Mouse (Mus musculus) limb, embryonic 11.5 days (tissue): Measurements from ENCODE around the gene Hmgcll1. TPM values are rescaled to one million over a fixed set of nuclear protein-coding genes. Genes with fewer than 3 reads are reported as not detected.

Source experiments
- ATAC-seq: fragments of 200-750 bp; cut with Nextera tagmentation; 2 replicates; pipeline ENCODE4 v1.8.0; 2017; ENCODE audit warnings: low read depth; ENCODE audit not compliant: insufficient number of reproducible peaks, low FRiP score, low TSS enrichment
- DNase-seq: peaks from one replicate; pipeline ENCODE4 v3.0.0-alpha.2; 2015; ENCODE audit warnings: low spot score
- H3K27ac ChIP-seq: fragments of 300-500 bp; sonication (generic); replicated peaks from 2 replicates; pipeline ENCODE4 v1.5.1; 2014; ENCODE audit warnings: low read depth, mild to moderate bottlenecking, low read length
- H3K27me3 ChIP-seq: fragments of 300-500 bp; sonication (generic); 2 replicates; pipeline ENCODE4 v1.6.1; 2014; ENCODE audit warnings: mild to moderate bottlenecking, low read length, mixed read lengths; ENCODE audit not compliant: control insufficient read depth, insufficient read depth
- H3K36me3 ChIP-seq: fragments of 300-500 bp; sonication (generic); 2 replicates; pipeline ENCODE4 v1.6.1; 2014; ENCODE audit warnings: mild to moderate bottlenecking, low read length, moderate library complexity, mixed read lengths; ENCODE audit not compliant: control insufficient read depth, insufficient read depth
- H3K4me1 ChIP-seq: fragments of 300-500 bp; sonication (generic); 2 replicates; pipeline ENCODE4 v1.6.1; 2014; ENCODE audit warnings: low read length, mixed read lengths; ENCODE audit not compliant: control insufficient read depth, insufficient read depth
- H3K4me2 ChIP-seq: fragments of 300-500 bp; sonication (generic); 2 replicates; pipeline ENCODE4 v1.6.1; 2014; ENCODE audit warnings: low read depth, mild to moderate bottlenecking, moderate library complexity; ENCODE audit not compliant: severe bottlenecking
- H3K4me3 ChIP-seq: fragments of 300-500 bp; sonication (generic); 2 replicates; pipeline ENCODE4 v1.5.1; 2014; ENCODE audit warnings: low read depth, low read length
- H3K9ac ChIP-seq: fragments of 300-500 bp; sonication (generic); 2 replicates; pipeline ENCODE4 v1.6.1; 2014; ENCODE audit warnings: mild to moderate bottlenecking, low read length
- H3K9me3 ChIP-seq: fragments of 300-500 bp; sonication (generic); 2 replicates; pipeline ENCODE4 v1.6.1; 2016; ENCODE audit warnings: low read length; ENCODE audit not compliant: control insufficient read depth
- WGBS: fragments of 180-500 bp; shearing (Covaris S2); extraction: QIAGEN DNeasy Blood & Tissue Kit; methylation state at CpG from one replicate; pipeline ENCODE4 v1.1.7; 2014; 5-methylcytosine and 5-hydroxymethylcytosine counted together
- polyA plus RNA-seq: library from polyadenylated mRNA; unstranded; fragments of >200 nt; fragmentation: Nextera tagmentation; extraction: Ambion mirVana; gene quantifications from 2 replicates; pipeline ENCODE4 v1.2.1, GENCODE M21; 2014

Hmgcll1 gene
- polyA plus RNA-seq, 1 experiment from 2014 or later: 7.0 TPM

DNA sequence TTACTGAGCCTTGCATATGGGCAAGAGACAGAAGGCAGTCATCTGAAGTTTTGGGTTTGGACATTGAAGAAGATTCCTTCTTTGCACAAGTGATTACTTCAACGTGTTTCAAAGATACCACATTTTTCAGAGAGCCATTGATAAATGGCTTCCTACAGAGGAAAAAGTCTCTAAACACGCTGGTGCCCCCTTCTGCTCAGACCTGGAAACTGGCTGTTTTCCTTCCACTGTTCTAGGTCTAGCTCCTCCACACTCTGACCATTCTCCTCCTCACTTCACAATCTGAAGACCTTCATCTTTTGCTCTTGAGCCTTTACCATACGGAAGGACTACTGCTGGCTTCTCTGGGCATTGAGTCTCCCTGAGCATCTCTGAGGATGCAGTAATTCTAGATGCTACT lies 153.7 kb downstream of the Hmgcll1 start:
- H3K4me2 ChIP-seq: no peak overlapping the region
- peak; percentile 25 for DNase-seq
- no peaks in the 10 kb centered on the region for H3K9me3 ChIP-seq
- H3K4me1 ChIP-seq: no peaks in the 10 kb centered on the region
- H3K27ac ChIP-seq: no peak overlapping the region
- H3K36me3 ChIP-seq: no peaks in the 10 kb centered on the region
- ATAC-seq: no peak
- no peaks in the 10 kb centered on the region for H3K27me3 ChIP-seq
- 49% methylated on average over 3 of the region's 3 CpGs for WGBS
- H3K9ac ChIP-seq: no peak overlapping the region
- no peak overlapping the region for H3K4me3 ChIP-seq

GRCm38 (mm10) chr9:76172686-76173295 lies 158.1 kb downstream of the Hmgcll1 start:
- Histone ChIP-seq H3K4me1 (no peaks in the 10 kb centered on the region), H3K27ac (no peak overlapping the region), H3K9ac (no peak overlapping the region), H3K27me3 (no peaks in the 10 kb centered on the region), H3K9me3 (no peaks in the 10 kb centered on the region), H3K4me3 (no peak overlapping the region), H3K36me3 (no peaks in the 10 kb centered on the region), H3K4me2 (no peak overlapping the region)
- DNase-seq (no peak), ATAC-seq (no peak)
- 50% methylated on average over 5 of the region's 5 CpGs for WGBS

DNA sequence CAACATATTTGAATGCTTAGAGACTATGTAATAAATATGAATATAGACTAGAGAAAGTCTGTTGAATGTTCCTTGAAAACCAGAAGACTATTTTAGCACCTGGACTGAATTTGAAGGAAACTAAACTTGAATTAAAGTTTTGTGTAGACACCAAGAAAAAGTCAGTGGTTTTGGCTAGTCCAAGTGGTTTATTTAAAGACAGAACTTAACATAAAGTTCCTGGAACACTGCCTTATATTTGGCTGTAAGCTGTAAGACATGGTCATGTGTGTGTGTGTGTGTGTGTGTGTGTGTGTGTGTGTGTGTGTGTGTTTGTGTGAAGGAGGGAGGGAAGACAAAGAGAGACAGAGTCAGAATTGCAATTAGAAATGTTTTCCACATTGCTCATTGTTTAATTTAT lies 164.6 kb downstream of the Hmgcll1 start:
- Histone ChIP-seq H3K4me2 (no peak overlapping the region), H3K4me1 (no peaks in the 10 kb centered on the region), H3K27ac (no peak overlapping the region), H3K27me3 (no peaks in the 10 kb centered on the region), H3K9me3 (no peaks in the 10 kb centered on the region), H3K36me3 (no peaks in the 10 kb centered on the region), H3K4me3 (no peak overlapping the region), H3K9ac (no peak overlapping the region)
- no peak for ATAC-seq
- DNase-seq: no peak

Other genes starting within 250 kb of the Hmgcll1 start
- gene Bmp5, start 239.5 kb upstream of the Hmgcll1 start, polyA plus RNA-seq: 5.6 and 7.1 TPM in 2 replicates
- gene Gfral, start 198.8 kb downstream of the Hmgcll1 start, polyA plus RNA-seq: not detected in 2 replicates